Mouse (Mus musculus) midbrain, embryonic 14.5 days (tissue): ENCODE data around the gene Crybb2. TPM values are rescaled to one million over a fixed set of nuclear protein-coding genes. Genes with fewer than 3 reads are reported as not detected.
A peak's percentile ranks its signal among the peaks of the same experiment; 100 is the strongest.

ENCODE experiments used
- ATAC-seq: fragments of 200-750 bp; cut with Nextera tagmentation; 2 replicates; pipeline ENCODE4 v1.8.0; 2017; ENCODE audit warnings: moderate number of reproducible peaks, moderate library complexity; ENCODE audit not compliant: low FRiP score, low TSS enrichment
- DNase-seq: peaks from one replicate; pipeline ENCODE4 v3.0.0-alpha.2; 2015
- H3K27ac ChIP-seq: fragments of 300-500 bp; sonication (generic); replicated peaks from 2 replicates; pipeline ENCODE4 v1.5.1; 2014; ENCODE audit warnings: mild to moderate bottlenecking, low read depth, low read length, moderate library complexity
- H3K27me3 ChIP-seq: fragments of 300-500 bp; sonication (generic); 2 replicates; pipeline ENCODE4 v1.6.1; 2014; ENCODE audit warnings: low read length, control low read depth, mixed read lengths; ENCODE audit not compliant: control insufficient read depth, insufficient read depth
- H3K36me3 ChIP-seq: fragments of 300-500 bp; sonication (generic); 2 replicates; pipeline ENCODE4 v1.6.1; 2014; ENCODE audit warnings: low read length, control low read depth; ENCODE audit not compliant: control insufficient read depth, insufficient read depth
- H3K4me1 ChIP-seq: fragments of 300-500 bp; sonication (generic); 2 replicates; pipeline ENCODE4 v1.6.1; 2014; ENCODE audit warnings: mild to moderate bottlenecking, antibody characterized with exemption, low read length, control low read depth; ENCODE audit not compliant: control insufficient read depth, insufficient read depth
- H3K4me2 ChIP-seq: fragments of 300-500 bp; sonication (generic); 2 replicates; pipeline ENCODE4 v1.6.1; 2014; ENCODE audit warnings: mild to moderate bottlenecking, low read length, moderate library complexity
- H3K4me3 ChIP-seq: fragments of 300-500 bp; sonication (generic); replicated peaks from 2 replicates; pipeline ENCODE4 v1.5.1; 2014; ENCODE audit warnings: low read depth, low read length
- H3K9ac ChIP-seq: fragments of 300-500 bp; sonication (generic); replicated peaks from 2 replicates; pipeline ENCODE4 v1.6.1; 2014; ENCODE audit warnings: mild to moderate bottlenecking, low read length, moderate library complexity
- H3K9me3 ChIP-seq: fragments of 300-500 bp; sonication (generic); 2 replicates; pipeline ENCODE4 v1.6.1; 2016; ENCODE audit warnings: low read length, control low read depth, mixed read lengths; ENCODE audit not compliant: control insufficient read depth
- WGBS: fragments of 180-500 bp; shearing (Covaris S2); extraction: QIAGEN DNeasy Blood & Tissue Kit; methylation state at CpG from one replicate; pipeline ENCODE4 v1.1.7; 2014; 5-methylcytosine and 5-hydroxymethylcytosine counted together
- polyA plus RNA-seq: library from polyadenylated mRNA; unstranded; fragments of >200 nt; fragmentation: Nextera tagmentation; extraction: Ambion mirVana; gene quantifications from 2 replicates; pipeline ENCODE4 v1.2.1, GENCODE M21; 2014

Crybb2 gene
- not detected in 2 replicates for polyA plus RNA-seq

DNA sequence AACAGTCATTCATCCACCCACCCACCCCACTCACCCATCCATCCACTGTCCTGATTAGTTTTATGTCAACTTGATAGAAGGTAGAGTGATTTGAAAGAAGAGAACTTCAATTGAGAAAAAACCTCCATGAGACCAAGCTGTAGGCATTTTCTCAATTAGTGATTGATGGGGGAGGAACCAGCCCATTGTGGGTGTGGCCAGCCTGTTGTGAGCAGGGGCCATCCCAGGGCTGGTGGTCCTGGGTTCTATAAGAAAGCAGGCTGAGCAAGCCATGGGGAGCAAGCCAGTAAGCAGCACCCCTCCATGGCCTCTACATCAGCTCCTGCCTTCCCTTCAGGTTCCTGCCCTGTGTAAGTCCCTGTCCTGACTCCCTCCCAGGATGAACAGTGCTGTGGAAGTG is at the start of gene Crybb2:
Crybb2 (minus strand) TSS at position 101 of the 400 bp plus-strand sequence.
- no peaks in the 10 kb centered on the region for H3K36me3 ChIP-seq
- no peaks in the 10 kb centered on the region for H3K4me1 ChIP-seq
- H3K9ac ChIP-seq, result no peak within 1 kb of the TSS
- no peaks in the 10 kb centered on the region for H3K27me3 ChIP-seq
- H3K27ac ChIP-seq, result no peak within 1 kb of the TSS
- ATAC-seq (no peak), DNase-seq (no peak)
- no peak within 1 kb of the TSS for H3K4me2 ChIP-seq
- H3K9me3 ChIP-seq, result no peaks in the 10 kb centered on the region
- no peak within 1 kb of the TSS for H3K4me3 ChIP-seq

DNA sequence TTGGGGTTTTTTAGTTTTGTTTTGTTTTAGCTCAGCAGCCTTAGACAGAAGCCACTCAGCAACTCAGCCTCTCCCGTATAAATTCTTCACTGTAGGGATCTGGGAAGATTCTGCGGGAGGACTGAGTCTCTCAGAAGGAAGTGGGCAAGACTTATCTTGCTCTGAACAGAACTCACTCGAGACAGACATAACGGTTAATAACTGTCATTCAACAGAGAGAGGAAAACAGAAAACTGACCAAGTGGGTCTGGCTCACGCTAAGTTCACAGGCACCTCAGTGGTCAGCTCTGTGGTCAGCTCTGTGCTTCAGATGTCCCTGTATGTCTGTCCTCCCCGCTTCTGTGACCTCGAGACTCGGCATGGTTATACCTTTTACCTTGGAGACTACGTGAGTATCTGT is 49.4 kb upstream of the Crybb2 start:
- ATAC-seq (no peak), DNase-seq (no peak)
- Histone ChIP-seq H3K9ac (no peak overlapping the region), H3K4me1 (peaks cover 12% of the 10 kb centered on the region; the same call in 1 of the 2 replicates), H3K9me3 (no peaks in the 10 kb centered on the region), H3K27me3 (no peaks in the 10 kb centered on the region), H3K4me2 (no peak overlapping the region), H3K27ac (no peak overlapping the region), H3K4me3 (no peak overlapping the region), H3K36me3 (no peaks in the 10 kb centered on the region)
- 89% methylated on average over 9 of the region's 9 CpGs for WGBS

DNA sequence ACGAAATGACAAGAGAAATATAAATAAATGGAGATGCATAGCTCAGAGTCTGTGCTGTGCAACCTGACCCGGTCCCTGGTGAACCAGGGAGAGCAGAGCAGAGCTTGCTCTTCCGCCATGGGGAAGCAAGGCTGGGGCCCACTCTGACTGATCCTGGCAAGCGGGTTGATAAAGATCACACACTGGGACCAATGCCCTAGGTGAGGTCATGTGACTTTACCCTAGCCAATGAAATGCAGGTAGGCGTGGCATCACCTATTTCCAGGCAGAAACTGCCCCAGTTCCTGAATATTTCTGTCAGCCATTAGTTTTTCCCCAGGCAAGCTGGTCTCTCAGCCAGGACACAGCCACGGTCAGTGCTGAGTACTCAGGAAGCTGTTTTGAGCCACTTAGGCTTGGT is 48.8 kb upstream of the Crybb2 start:
- DNase-seq (no peak), ATAC-seq (no peak)
- no peaks in the 10 kb centered on the region for H3K27me3 ChIP-seq
- no peak overlapping the region for H3K9ac ChIP-seq
- H3K4me2 ChIP-seq, result no peak overlapping the region
- H3K36me3 ChIP-seq, result no peaks in the 10 kb centered on the region
- peaks cover 12% of the 10 kb centered on the region; the same call in 1 of the 2 replicates for H3K4me1 ChIP-seq
- WGBS, result 58% methylated on average over 6 of the region's 6 CpGs
- no peaks in the 10 kb centered on the region for H3K9me3 ChIP-seq
- no peak overlapping the region for H3K27ac ChIP-seq
- H3K4me3 ChIP-seq, result no peak overlapping the region

DNA sequence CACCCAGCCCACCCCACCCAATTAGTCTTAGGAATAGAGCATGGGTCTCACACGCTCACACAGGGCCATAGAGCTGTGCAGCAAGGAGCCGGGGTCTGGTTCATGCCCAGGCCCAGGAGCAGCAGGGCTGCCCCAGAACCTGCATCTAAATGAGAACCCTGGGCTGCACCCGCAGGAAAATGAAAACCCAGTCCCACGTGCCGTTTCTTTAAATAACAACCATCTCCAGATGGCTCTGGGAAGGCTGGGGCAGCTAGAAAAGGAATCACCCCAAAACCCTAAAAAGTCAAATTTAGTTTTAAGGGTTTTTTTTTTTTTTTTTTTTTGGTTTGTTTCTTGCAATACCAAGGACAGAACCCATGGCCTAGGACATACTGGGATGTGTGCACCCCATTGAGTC is 47.4 kb upstream of the Crybb2 start:
- Histone ChIP-seq H3K9ac (no peak overlapping the region), H3K4me2 (no peak overlapping the region), H3K9me3 (no peaks in the 10 kb centered on the region), H3K36me3 (no peaks in the 10 kb centered on the region), H3K27ac (no peak overlapping the region), H3K4me3 (no peak overlapping the region), H3K4me1 (peaks cover 8% of the 10 kb centered on the region; the same call in 1 of the 2 replicates), H3K27me3 (no peaks in the 10 kb centered on the region)
- no peak for DNase-seq
- no peak for ATAC-seq
- WGBS, result 81% methylated on average over 5 of the region's 5 CpGs

DNA sequence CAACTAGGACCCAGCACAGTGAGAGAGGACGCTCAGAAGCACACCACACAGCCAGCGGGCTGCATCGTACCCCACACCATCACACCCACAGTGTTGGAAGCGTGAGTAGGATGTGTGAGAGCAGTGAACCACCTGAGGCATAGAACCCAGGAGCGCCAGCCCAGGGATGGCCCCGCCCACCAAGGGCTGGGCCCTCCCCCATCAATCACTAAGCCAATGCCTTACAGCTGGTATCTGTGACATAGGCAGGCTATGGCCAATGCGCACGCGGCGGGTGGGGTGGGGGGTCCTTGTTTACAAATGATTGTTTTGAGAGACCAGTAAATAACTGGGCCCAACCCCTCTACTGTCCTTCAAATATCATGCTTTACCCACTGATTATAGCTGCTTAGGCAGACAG is 46.0 kb upstream of the Crybb2 start:
- Histone ChIP-seq H3K9ac (no peak overlapping the region), H3K27me3 (no peaks in the 10 kb centered on the region), H3K36me3 (no peaks in the 10 kb centered on the region), H3K9me3 (no peaks in the 10 kb centered on the region), H3K4me1 (peaks cover 2% of the 10 kb centered on the region; the same call in 1 of the 2 replicates), H3K4me3 (no peak overlapping the region), H3K27ac (no peak overlapping the region), H3K4me2 (no peak overlapping the region)
- ATAC-seq, result no peak
- 72% methylated on average over 10 of the region's 10 CpGs for WGBS
- DNase-seq, result no peak

DNA sequence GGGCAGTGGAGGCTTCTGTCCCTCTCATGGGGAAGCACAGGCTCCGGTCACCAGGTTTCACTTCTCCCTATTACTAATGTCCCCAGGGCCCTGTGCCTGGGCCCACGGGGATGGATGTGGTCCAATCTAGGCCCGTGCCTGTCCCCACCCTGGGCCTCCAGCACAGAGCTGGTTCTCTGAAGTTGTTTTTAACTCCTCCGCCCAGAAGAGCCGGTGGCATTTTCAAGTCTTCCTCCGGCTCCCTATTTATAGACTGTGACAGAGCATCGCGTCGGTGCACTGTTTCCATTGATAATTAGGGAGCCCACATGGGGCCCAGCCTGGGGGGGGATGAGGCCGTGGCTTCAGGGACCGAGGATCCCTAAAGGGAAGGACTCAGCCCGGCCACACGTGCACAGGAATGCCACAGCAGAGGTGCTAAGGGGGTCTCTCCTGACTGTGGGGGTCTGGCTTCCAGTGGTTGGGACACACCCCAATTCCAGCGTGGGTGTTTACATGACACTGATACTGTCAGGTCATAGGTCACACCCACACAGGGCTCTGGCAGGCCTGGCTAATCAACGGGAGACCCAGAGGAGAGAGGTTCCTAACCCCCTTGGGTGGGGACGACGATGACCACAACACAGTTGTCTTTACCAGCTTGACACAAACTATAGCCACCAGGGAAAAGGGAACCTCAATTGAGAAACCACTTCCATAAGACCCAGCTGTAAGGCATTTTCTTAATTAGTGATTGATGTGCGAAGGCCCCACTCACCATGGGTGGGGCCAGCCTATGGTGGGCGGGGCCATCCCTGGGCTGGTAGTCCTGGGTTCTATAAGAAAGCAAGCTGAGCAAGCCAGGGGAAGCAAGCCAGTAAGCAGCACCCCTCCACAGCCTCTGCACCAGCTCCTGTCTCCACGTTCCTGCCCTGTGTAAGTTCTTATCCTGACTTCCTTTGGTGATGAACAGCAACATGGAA is 44.6 kb upstream of the Crybb2 start:
- no peaks in the 10 kb centered on the region for H3K36me3 ChIP-seq
- no peaks in the 10 kb centered on the region for H3K4me1 ChIP-seq
- H3K9ac ChIP-seq, result no peak overlapping the region
- no peaks in the 10 kb centered on the region for H3K9me3 ChIP-seq
- H3K27me3 ChIP-seq, result no peaks in the 10 kb centered on the region
- H3K4me2 ChIP-seq, result no peak overlapping the region
- ATAC-seq, result no peak
- 63% methylated on average over 20 of the region's 20 CpGs for WGBS
- no peak overlapping the region for H3K27ac ChIP-seq
- no peak overlapping the region for H3K4me3 ChIP-seq
- DNase-seq, result no peak

DNA sequence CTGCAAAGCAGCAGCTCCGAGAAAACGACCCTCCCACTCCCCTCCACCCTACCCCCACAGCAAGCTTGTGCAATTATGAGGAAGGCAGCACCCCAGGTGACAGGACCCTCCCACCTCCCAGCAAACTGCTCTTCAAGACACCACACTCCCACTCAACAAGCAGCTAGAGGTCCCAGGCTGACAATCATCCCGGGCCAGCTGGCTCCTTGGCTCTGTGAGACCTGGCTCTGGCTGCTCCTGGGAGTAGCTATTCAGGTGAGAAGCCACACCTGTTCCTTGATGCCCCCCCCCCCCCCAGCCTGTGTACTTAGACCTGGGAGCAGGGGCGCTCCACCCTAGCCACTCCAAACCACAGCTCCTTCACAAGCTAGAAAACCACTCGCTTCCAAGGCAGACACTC is 43.2 kb upstream of the Crybb2 start:
- Histone ChIP-seq H3K4me3 (no peak overlapping the region), H3K27me3 (no peaks in the 10 kb centered on the region), H3K9ac (no peak overlapping the region), H3K4me2 (no peak overlapping the region), H3K27ac (no peak overlapping the region), H3K9me3 (no peaks in the 10 kb centered on the region), H3K4me1 (no peaks in the 10 kb centered on the region), H3K36me3 (no peaks in the 10 kb centered on the region)
- DNase-seq (no peak), ATAC-seq (no peak)
- WGBS, result 61% methylated on average over 5 of the region's 5 CpGs

DNA sequence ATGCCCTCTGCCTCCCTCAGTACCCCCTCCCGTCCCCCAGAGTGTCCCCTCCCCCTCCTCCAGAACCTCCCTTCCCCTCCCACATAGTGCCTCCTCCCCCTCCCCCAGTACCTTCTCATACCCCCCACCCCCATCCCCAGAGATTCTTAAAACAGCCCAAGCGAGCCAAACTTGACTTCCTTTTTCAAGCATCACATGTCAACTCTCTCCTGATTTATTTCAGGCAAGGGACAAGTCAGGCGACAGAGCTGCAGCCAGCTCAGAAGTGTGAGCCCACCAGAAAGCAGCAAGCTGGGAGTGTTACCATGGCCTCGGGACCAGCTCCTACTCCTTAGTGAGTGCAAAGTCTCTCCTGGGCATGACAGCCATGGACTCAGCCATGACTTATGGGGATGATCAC is 41.4 kb upstream of the Crybb2 start:
- WGBS, result 27% methylated on average over 4 of the region's 4 CpGs
- Histone ChIP-seq H3K27ac (no peak overlapping the region), H3K27me3 (no peaks in the 10 kb centered on the region), H3K4me2 (no peak overlapping the region), H3K4me1 (no peaks in the 10 kb centered on the region), H3K36me3 (no peaks in the 10 kb centered on the region), H3K9me3 (no peaks in the 10 kb centered on the region), H3K9ac (no peak overlapping the region), H3K4me3 (no peak overlapping the region)
- DNase-seq (no peak), ATAC-seq (no peak)

DNA sequence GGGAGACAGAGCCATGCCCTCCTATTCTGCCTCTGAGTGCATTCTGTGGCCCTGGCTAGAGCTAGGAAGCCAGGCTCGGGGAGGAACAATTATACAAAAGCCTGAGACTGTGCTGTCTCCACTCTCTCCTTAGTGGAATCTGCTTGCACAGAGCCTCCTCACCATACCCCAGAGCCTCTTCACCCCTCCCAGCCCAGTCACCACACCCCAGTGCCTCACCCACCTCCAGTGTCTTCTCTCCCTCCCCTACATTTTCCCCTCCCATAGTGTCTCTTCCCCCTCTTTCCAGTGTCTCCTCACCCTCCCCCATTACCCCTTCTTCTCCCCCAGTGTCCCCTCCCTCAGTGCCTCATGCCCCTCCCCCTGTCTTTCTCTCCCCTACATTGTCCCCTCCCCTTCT is 41.0 kb upstream of the Crybb2 start:
- H3K9ac ChIP-seq, result no peak overlapping the region; the same call in 1 of the 2 replicates
- DNase-seq, result peak; percentile 35

More for the DNA sequence above, 41.0 kb upstream of the Crybb2 start:
- Histone ChIP-seq H3K36me3 (no peaks in the 10 kb centered on the region), H3K4me1 (no peaks in the 10 kb centered on the region), H3K4me3 (no peak overlapping the region), H3K27me3 (no peaks in the 10 kb centered on the region), H3K27ac (peak overlapping the region; percentile 67), H3K9me3 (no peaks in the 10 kb centered on the region), H3K4me2 (no peak overlapping the region)
- ATAC-seq, result no peak
- WGBS, result 8% methylated on average over 1 of the region's 1 CpGs
